Mouse (Mus musculus) cortical plate, adult 2 months (tissue): Measurements from ENCODE around the gene Sowahc.

Experiments used
- CTCF ChIP-seq: fragments of 200-500 bp; IDR thresholded peaks from 2 replicates; pipeline ENCODE4 v1.5.1; 2011; ENCODE audit warnings: mild to moderate bottlenecking, control low read depth, low read length; ENCODE audit not compliant: insufficient read depth; ENCODE audit errors: extremely low read depth
- POLR2A ChIP-seq: fragments of 200-500 bp; IDR thresholded peaks from 2 replicates; pipeline ENCODE4 v1.6.1; 2011; ENCODE audit warnings: mild to moderate bottlenecking, low read length, control low read depth; ENCODE audit not compliant: insufficient read depth; ENCODE audit errors: extremely low read depth

GRCm38 (mm10) chr10:59250679-59251078 lies 28.9 kb downstream of the Sowahc start:
- TF ChIP-seq CTCF (no peak), POLR2A (no peak)
